Mouse (Mus musculus) gastrocnemius, adult 8-10 months (tissue): ENCODE measurements around the gene Ramp2. TPM values are rescaled to one million over a fixed set of nuclear protein-coding genes. Genes with fewer than 3 reads are reported as not detected.

ENCODE experiments used
- DNase-seq, 2 experiments: peaks; one replicate each; pipeline ENCODE4 v3.0.0; 2022; ENCODE audit warnings: low spot score in 2 of 2
- total RNA-seq, 4 experiments: library from RNA; stranded (reverse); gene quantifications; 2 replicates each; pipeline ENCODE4 v1.2.4; 2022

Ramp2 gene
- total RNA-seq, 4 experiments from 2014 or later = 19.3 to 28.6 (median 25.4) TPM

DNA sequence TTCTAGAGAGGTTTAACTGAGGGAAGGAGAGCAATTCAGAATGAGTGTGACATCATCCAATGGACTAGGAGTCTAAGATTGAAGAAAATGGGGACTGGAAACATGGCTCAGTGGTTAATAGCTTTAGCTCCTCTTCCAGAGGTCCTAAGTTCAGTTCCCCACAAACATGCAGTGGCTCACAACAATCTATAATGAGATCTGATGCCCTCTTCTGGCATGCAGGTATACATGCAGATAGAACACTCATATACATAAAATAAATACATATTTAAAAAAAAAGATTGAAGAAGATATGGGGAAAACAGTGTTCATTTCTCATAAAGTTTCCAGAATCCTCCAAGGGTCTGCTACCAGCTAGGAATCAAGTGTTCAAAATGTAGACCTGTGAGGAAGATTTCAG is 10.4 kb upstream of the Ramp2 start:
- no peak for DNase-seq

DNA sequence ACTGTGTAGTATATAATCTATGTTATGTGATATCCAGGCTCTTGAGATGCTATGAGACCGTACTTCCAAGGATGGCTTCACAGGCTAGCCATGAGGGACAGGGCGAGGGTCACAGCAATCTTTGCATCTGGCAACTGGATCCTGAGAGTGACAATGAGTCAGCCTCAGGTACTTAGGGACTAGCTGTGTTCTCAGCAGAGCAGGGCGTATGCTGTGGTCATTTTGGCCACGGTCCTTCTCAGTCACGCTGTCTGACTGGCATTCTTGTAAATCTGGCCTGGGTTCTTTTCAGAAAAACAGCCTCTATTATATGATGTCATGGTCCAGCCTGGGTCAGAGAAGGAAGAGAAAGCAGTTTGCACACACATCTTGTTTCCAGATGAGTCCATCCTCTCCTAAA is 9.0 kb upstream of the Ramp2 start:
- DNase-seq = no peak

DNA sequence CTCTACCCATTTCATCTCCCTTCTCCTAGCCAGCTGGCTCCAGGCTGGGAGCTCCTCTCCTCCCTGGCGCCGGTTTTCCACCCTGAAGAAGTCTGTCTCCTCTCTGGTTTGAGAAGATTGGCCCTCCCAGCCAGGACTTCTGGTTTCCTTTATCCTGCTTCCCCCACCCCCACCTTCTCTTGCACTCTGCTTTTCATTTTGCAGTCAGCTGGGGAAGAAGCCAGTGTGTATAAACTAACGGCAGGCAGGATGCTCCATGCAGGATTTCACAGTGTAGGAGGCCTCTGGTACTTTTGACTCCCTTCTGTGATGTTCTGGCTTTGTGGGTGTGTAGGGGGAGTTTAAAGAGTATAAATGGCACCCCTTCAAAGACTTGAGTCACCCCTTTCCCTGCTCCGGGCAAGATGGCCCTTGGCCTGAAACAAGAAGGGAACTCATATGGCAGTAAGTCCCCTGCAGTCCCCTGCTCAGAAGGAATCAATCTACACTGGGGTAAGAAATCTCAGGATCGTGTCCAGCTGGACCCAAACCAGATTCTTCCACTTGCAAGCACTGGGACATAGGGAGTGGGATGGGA is 7.7 kb upstream of the Ramp2 start:
- DNase-seq = no peak

DNA sequence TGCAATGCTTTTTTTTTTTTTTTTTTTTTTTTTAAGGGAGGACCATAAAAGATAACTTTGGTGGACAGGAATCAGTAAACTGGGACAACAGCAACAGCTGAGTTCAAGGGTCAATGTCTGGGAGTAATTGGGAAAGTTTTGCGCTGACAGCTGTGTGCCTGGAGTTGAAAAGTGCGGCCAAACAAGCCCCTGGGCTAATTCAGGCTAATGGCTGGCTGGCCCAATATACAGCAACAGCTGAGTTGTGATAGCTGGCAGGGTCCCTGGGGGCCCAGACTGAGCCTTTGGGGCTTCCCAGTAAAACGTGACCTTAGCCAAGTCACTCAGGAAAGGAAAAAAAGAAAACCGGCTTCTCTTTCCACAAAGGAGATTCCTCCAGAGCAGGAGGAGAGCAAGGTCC is 757 bp upstream of the Ramp2 start:
- DNase-seq = peak; percentile 50 to 63

DNA sequence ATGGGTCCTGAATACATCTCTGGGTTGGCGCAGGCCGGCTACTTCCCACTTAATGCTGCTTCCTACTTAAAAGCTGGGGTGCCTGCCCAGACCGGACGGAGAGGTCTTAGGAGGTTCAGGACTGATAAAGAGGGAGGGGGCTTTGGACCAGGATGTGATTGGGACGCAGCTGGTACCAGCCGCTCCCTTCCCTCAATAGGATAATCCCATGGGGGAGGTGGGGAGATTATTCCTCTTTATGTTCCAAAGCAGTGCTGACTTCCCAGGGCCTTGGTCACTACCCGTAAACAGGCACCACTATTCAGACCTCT is 829 bp downstream of the Ramp2 start:
- DNase-seq = no peak

DNA sequence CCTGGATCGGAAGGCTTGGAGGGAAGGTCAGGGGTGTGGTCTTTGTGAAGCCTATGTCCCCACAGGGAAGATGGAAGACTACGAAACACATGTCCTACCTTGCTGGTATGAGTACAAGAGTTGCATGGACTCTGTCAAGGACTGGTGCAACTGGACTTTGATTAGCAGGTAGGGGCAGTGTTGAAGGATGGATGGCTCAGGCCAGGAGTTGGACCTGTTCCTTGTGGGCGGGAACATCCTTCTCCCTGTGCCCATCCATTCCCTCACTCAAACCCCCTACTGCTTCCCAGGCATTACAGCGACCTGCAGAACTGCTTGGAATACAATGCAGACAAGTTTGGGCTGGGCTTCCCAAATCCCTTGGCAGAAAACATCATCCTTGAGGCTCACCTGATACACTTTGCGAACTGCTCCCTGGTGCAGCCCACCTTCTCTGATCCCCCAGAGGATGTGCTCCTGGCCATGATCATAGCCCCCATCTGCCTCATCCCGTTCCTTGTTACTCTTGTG is 1.7 kb downstream of the Ramp2 start:
- no peak for DNase-seq

DNA sequence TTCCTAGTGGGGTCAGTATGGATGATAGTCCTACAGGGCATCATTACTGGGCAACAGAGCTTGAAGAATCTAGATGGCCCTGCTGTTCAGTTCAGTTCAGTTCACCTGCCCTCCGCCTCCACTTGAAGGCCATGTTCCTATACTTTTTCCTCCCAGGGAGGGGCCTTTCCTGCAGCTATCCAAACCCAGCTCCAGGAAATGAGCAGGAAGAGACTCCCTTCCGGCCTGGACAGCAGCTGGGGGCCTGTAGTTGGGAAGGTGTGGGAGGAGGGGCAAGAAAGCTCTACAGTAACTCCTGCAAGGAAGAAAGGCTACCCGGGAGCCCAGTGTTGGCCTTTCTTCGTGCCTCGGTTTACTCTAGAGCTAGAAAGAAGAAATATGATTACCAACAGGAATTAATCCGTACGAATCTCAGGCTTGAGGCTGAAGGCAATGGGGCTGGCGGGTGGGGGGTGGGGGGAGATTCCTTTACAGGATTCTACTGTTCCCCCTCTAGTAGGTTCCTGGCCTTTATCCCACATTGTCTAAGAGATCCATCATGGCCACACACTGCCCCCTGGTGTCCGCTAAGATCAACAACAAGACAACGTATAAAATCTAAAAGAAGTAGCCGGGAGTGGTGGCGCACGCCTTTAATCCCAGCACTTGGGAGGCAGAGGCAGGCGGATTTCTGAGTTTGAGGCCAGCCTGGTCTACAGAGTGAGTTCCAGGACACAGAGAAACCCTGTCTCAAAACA is 2.6 kb downstream of the Ramp2 start:
- peak in 1 of 2 experiments; percentile 50 for DNase-seq

DNA sequence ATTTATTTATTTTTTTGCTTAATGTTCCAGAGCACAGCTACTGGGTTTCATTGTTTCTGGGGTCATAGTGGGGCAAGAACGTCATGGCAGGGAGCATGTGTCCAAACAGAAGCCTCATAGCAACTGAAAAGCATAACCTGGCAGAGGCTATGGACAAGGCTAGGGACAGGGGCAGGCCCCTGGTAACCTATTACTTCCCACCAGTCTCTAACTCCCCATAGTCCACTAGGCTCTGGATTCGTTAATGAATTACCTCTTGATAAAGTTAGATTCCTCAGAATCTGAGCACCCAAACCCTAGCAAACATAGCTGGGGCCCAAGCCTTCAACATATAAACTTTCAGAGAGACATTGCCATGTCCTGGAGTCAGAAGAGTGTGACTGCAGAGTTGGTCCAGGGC is 5.2 kb downstream of the Ramp2 start:
- DNase-seq = no peak

DNA sequence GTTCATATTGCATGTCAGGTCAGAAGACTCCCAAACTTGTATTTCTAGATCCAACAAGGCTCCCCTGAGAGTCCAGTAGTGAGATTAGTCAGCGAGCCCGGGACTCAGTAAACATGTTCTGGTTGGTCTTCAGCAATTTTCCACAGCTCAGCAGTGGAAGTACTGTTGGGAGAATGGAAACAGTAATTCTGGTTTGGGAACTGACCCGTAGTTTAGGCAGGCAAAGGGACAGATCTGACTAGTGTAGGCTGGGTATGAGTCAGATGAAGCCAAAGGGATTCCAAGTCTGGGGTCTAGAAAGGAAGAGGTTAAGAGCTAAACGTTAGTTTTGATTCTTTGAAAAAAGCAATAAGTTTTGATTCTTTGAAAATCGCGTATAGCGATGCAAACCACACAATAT is 7.1 kb downstream of the Ramp2 start:
- DNase-seq = no peak

DNA sequence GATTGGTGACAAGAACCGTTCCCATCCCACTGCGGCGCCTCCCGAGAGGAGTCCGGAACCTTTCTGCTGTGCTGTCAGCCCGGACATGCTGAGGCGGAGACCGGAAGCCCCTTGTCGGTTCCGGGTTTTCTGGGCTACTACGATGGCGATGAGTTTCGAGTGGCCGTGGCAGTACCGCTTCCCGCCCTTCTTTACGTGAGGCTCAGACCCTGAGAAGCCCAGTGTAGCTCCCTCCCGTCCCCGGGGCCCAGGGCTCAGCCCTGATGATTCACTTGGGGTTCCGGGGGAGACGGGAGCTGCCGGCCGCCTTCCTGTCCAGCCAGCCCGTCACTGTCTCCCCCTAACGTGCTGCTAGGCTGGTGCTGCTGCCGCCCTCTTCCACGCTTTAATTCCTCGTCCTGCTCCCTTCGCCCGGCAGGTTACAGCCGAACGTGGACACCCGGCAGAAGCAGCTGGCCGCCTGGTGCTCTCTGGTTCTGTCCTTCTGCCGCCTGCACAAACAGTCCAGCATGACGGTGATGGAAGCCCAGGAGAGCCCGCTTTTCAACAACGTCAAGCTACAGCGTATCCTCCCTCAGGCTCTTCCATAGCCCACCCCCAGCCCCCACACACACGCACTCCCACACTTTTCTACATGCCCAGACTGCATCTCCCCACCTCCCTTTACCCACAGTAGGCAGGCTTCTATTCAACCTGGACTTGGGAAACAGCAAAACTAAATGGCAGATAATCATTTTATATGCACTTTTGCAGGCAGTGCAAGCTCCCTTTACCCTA is 8.0 kb downstream of the Ramp2 start, which contains the start of gene Vps25:
TSS of gene Vps25 (plus strand) at position 95 of the 777 bp plus-strand sequence.
- DNase-seq = peak; percentile 59 to 64

DNA sequence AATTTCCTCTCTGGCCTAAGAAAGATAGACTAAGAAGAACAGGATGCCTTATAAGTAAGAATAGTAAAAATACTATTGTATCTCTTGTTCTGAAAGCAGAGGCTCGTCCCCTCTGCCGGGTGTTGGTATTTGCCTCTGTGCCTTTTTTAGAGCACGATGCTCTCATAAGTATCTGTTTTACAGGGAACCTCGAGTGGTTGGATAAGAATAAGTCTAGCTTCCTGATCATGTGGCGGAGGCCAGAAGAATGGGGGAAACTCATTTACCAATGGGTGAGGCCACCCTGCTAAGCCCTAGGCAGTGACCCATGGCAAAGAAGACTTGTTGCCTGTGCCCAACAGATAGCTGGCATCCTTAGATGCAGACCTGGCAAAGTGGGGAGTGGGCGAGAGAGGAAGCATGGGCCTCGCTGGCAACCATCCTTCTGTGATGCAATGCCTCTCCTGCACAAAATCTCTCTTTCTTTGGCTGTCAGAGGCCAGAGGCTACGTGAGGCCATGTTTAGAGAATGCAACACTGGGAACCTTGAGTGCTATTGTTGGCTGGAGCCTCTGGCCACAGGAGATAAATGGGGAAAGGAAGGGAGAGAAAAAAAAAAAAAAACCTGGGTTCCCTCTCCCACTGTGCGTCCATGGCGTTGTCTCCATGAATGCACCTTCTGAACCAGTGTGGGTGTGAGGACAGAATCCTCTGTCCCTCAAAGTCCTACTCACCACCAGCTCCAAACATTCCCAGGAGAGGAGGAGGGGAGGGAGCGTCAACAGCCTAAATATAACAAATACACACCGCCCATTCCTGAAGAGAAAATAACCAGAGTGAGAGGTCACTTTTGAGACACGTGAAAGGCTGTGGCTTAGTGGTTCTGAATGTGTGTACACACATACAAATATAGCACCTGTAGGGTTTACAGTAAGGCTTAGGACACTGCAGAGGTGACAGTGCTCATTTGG is 10.3 kb downstream of the Ramp2 start:
- no peak for DNase-seq

DNA sequence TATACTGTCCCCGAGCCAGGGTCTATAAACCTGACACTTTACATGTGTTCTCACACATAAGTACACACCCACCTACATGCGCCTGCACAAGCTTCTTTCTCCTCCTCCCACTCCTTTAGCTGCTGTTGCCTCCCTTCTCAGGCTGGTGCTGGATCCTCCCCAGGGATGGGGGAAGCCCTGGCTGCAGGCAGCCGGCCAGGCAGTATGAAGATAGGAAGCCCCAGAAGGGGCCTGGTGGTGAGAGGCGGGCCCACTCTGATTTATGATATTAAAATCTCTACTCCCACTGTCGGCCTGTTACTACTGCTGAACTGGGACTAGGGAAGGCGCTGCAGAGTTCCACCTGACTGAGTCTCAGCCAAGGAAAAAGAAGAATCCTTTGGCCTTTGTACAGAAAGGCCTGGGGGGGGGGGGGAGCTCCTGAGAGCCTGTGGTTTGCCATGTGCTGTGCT is 13.5 kb downstream of the Ramp2 start:
- DNase-seq = no peak

DNA sequence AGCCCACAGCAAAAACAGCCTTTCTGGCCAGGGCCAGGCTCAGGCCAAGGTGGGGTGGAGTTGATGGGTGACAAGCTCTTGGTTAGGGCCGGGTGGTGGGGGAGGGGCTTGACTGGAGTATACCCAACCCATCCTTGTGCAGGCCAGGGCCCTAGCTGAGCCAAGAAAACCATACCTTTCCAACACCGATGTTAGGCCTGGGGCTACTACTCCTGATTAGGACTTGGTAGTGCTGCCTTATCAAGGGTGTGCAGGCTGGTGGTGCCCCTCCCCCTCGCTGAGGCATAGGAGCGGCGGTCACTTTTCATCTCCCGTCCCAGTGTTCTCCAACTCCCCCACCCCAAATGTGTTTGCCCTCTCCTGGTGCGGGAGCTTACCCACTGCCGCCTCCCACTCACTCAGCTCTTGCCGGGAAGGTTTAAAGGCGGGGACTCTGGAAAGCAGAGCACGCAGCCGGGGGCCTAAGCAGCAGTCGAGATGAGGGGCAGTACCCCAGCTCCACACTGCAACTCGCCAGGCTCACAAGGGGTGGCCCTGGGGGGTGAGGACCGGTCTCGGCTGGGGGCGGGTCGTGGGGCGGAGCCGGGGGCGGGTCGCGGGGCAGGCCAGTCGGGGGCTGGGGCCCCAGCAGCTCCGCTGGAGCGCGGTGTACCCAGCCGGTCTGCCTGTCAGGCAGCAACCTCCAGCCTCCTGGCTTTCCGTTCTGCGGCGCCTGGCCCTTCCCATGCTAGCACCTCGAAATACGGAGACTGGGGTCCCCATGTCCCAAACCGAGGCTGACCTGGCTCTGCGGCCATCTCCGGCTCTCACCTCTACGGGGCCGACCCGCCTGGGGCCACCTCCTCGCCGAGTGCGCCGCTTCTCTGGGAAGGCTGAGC is 14.4 kb downstream of the Ramp2 start, which contains the start of gene Wnk4:
TSS of gene Wnk4 (plus strand) at position 620 of the 878 bp plus-strand sequence.
- DNase-seq = no peak

DNA sequence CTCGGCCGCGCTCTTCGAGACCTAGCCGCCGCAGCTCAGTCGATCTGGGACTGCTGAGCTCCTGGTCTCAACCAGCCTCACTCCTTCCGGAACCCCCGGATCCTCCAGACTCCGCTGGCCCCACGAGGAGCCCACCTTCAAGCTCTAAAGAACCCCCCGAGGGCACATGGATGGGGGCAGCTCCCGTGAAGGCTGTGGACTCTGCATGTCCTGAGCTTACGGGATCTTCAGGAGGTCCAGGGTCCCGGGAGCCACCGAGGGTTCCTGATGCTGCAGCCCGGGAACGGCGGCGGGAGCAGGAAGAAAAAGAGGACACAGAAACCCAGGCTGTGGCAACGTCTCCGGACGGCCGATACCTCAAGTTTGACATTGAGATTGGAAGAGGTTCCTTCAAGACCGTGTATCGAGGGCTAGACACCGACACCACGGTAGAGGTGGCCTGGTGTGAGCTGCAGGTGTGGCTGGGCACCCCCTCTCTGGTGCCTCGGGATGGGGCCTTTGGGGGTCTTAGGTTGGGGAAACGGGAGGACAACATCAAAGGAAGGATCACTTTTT is 15.1 kb downstream of the Ramp2 start:
- no peak for DNase-seq

DNA sequence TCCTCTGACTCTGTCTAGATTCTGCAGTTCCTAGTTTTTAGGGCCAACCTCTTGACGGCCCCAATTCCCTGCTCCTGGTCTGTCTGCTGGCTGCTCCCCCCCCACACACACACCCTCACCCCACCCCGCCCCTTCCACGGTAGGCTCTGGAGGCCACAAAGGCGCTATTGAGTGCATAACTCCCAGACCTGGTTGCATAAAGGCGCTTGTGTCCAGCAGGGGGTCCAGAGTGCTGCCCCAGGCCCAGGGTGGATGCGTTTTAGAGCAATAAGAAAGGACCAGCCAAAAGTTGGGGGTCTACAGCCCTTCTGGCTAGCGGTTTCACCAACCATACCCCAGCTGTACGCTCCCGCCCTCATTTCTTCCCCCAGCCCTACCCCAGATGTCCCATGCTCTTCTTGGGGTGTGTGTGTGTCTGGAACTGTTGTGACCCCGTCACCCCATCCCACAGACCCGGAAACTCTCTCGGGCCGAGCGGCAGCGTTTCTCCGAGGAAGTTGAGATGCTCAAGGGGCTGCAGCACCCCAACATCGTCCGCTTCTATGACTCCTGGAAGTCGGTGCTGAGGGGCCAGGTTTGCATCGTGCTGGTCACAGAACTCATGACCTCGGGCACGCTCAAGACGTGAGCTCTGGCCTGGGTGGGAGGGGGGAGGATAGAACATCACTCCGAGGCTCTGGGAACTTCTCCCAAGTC is 16.6 kb downstream of the Ramp2 start:
- no peak for DNase-seq

DNA sequence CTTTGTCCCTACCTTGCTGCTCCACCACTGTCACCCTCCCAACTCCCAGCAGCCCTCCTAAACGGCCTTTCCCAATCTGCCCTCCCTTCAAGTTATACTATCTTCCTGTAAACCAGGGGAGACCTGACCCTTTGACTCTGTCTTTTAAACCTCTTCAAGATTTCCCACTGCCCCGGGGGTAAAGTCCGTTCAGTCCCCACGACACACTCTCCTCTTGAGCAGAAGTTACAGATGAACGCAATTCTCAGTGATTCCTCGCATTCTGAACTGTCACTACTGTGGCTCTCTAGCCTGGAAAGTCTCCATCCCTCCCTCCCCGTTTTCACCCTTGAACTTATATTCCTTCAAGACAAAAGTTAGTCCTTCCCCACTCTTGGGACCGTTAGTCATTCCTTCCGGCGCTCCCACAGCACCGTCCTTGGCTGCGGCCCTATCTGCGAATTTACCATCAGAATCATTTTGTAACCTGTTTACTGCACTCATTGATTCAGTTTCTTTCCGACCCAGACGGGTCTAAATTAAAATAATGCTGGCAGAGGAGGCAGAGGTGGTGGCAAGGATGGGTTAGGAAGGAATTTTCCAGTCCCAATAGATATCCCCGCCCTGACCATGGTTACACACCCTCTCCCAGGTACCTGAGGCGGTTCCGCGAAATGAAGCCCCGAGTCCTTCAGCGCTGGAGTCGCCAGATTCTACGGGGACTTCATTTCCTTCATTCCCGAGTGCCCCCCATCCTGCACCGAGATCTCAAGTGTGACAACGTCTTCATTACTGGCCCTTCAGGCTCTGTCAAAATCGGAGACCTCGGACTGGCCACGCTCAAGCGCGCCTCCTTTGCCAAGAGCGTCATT is 17.5 kb downstream of the Ramp2 start:
- no peak for DNase-seq

DNA sequence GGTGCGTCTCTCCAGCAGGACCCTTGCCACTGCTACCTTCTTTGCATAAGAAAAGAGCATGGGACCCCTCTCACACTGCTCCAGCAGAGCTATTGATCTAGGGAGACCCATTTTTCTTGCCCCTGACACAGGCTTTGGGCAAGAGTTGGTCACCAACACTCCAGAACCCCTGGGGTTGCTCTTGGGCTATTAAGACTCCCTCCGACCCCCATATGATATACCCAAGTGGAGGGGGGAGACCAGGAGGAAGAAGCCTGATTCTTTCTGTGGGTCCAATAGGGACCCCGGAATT is 18.1 kb downstream of the Ramp2 start:
- no peak for DNase-seq

DNA sequence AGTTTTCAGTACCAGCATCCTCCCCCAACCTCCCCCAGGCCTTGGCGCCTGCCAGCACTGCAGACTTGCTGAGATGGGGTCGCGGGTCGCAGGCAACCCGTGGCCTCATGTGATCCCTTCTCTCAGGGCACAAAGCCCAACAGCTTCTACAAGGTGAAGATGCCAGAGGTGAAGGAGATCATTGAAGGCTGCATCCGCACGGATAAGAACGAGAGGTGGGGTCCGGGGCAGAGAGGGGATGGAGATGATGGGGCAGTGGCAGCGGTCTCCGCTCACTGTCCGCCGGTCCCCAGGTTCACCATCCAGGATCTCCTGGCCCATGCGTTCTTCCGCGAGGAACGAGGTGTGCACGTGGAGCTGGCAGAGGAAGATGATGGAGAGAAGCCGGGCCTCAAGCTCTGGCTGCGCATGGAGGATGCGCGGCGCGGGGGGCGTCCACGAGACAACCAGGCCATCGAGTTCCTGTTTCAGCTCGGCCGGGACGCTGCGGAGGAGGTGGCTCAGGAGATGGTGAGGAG is 19.2 kb downstream of the Ramp2 start:
- DNase-seq = no peak
